Mouse (Mus musculus) 3134 (cell line): ENCODE data around the gene Pycr1.
"Not testable (repeated sequence)": the region's sequence is repeated elsewhere in the genome, so short reads cannot be mapped to it uniquely, and the experiment has no call there.

Experiments used
- DNase-seq: peaks from one replicate; pipeline ENCODE4 v3.0.0-alpha.2; 2011; ENCODE audit warnings: low spot score; ENCODE audit not compliant: insufficient read length; ENCODE audit errors: extremely low read depth

Gene Pycr1

DNA sequence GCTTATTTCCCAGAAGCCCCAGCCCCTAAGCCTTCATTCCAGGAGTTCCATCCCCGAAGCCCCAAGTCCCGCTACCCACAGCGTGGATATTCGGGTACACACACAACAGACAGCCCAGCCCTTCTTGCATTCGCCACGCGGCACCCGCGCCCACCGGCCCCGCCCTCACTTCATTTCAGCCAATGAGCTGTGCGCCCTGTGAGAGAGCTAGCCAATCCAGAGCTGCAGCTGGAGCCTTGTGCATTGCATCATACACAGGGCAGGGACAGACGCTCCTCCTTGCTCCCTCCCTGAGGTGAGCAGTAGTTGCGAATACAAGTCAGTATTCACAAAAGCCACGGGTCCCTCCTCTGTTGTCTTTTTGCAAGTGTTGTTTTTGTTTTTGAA is at the start of gene Pycr1:
Pycr1 (minus strand) TSS at position 169 of the 387 bp plus-strand sequence.
- DNase-seq, result peak; percentile 97

DNA sequence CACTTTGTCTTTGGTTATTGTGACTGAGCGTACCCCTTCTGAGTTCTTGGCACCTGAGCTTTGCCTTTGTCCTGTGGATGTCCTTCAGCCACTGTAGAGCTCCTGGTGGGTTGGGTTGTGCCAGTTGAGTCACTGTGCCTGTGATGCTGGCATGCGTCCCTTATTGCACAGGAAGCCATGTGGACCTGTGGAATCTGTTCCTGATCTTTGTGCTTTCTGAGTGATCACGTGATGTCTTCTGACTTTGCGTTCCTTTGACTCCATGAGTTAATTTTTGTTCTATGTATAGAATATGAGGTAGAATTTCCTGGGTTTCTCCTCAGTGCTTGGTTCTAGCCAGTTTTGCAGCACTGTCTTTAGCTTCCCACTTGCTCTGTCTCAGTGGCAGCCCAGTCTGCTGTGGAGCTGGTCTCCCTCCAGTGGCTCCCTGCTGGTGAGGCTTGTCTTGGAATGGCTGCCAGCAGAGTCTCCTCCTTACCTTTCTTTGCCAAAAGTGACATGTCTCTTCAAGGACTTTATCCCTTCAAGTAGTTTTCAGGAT is 49.0 kb upstream of the Pycr1 start:
- DNase-seq, result peak; percentile 46

DNA sequence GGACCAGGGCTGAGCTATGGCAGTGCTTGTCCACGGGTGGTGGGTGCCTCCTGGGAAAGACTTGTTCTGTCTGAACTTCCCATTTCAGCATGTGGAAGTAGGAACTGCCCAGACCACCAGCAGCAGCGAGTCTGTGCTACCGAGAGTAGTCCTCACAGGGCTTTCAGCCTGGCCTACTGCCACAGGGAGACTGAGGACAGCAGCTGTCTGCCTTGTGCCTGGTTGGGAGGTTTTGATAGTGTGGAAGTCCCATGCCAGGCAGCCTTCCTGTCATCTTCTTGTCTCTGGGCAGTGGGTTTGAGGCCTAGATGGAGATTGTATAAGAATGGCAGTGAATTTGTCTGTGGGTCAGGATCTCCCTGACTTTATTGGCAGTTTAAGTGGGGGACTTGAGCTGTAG is 45.8 kb upstream of the Pycr1 start:
- no peak for DNase-seq

DNA sequence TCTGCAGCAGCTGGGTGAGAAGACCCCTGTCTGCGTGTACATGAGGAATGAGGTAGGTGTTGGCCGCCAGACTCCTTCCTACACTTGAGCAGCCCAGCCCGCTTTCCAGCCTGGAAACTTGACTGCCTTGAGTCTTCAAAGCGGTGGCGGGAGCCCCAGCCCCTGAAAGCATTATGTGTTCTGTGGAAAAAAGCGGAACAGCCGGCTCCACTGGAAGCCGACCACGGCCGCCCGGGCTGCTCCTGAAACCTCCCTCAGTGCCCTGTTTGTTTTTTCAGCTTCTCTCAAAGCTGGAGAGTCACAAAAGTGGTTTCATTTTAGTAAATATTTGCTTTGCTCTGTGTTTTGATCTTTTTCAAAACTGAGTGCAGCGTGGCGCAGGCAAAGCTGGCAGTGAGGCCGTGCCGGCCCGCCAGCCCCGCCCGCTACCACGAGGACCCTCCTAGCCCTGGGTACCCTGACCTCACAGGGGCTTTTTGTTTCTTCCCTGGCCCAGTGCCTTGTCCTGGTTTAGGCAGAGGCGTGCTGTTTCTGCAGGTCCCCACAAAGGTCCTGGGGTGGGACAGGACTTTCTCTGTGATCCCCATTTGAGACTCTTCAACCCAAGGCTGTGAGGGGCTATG is 43.2 kb upstream of the Pycr1 start:
- DNase-seq, result no peak

DNA sequence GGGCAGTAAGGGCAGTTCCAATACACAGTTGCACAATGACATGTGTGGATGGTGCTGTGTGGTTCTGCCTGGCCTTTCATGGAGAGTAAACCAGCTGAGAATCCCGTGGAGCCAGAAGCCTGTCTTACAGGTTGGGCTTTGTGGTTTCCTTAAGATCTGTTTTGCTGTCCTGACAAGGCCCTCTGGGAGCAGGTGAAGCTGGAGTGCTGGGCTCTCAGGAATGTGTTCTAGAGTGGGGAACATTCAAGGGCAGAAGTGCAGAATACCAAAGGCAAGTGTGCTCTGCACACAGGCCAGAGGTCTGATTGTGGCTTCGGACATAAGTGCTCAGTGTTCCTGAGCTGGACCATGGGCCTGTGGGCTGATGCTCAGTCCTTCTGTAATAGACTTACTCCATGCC is 41.1 kb upstream of the Pycr1 start:
- no peak for DNase-seq

DNA sequence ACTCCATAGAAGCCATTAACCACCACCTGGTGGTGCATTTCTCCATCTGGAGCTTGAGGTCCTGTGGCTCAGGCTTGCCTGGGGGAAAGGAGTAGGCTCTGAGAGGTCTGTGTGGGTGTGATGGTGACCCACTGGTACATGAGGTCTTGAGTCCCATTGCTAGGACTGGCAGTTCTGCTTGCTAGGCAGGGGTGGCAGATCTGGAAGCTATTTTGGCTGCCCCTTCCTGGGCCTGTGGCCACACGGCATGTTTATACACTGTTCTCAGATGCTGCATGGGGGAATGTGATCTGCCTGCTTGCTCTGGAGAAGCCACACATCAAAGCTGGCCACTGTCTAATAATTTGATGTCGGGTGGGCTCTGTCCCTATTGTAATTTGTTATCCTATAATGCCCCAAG is 40.5 kb upstream of the Pycr1 start:
- no peak for DNase-seq

DNA sequence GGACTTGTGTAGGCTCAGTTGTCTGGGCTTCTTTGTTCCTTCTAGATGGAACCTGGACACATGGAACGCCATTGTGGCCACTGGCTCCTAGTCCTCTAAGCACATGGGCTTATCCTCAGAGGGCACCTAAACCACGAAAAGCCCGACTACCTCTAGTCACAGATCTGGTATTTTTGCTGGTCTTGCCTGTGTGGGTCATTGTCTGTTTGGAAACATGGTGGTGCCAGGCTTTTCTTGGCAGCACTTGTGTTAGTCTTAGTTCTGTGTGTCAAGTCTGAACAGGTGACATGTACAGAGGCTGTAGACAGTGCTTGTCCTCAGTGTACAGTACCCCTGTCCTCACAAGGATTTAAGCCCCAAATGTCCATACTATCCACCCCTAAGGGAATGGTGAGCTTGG is 40.0 kb upstream of the Pycr1 start:
- DNase-seq, result no peak

DNA sequence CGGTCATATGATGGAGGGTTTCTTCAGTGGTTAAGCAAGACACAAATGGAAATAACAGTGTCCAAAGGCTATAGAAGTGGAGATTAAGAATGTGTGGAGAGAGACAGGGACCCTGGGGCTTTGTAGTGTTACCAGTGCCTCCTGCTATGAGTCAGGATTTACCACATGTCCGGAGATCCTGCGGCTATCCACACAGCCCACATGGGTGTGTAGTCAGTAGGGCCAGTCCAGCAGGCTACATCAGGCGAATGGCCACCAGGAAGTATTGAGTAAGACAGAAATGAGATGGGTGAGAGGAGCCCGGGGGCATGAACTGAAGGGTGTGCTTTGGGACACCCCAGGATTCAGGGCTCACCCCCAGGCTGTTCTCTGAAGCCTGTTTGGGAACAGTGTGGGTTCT is 39.1 kb upstream of the Pycr1 start:
- DNase-seq, result peak; percentile 74

DNA sequence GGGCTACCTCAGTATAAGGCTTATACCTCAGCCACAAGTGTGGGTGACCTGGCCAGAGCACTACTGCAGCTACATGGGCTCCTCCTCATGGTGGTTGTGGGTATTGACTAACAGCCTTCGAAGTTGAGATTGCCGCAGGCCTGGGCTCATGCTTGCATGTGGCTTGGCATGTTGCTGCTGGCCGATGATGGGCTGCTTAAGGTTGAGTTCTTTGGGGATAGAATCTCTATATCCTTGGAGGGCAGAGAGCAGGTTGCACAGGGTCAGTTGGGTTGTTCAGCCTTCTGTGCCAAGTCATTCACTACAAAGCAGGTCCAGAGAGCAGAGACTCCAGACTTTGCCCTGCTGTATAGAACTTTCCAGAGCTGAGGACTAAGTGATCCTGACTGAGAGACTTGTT is 36.3 kb upstream of the Pycr1 start:
- no peak for DNase-seq

DNA sequence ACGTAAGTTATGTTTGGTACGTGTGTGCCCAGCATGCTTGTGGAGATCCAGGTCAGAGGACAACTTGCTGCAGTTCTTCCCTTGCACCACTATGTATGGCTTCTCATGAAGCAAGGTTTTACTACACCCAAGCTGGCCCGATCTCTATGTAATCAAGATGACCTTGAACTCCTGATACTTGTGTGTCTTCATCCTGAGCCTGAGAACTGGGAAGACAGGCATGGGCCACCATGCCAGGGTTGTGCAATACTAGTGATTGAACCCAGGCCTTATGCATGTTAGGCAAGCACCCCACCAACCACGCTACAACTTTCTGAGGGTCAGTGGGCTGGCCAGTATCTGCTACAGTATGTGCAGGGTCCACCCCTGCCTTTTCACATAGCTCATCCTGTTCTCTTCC is 33.4 kb upstream of the Pycr1 start:
- no peak for DNase-seq

DNA sequence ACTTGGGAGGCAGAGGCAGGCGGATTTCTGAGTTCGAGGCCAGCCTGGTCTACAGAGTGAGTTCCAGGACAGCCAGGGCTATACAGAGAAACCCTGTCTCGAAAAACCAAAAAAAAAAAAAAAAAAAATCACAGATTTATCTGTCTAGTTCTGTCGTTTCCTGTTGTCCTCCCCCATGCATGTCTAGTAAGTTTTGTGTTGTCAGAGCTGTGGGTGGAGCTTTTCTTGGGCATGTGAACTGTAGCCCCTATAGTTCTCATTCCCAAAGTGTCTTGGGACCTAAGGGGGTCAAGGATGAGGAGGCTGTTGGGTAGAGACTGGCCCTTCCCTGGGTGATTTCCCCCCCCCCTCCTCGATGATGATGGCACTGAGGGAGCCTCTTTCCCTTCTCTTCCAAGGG is 32.3 kb upstream of the Pycr1 start:
- DNase-seq, result not testable (repeated sequence)

DNA sequence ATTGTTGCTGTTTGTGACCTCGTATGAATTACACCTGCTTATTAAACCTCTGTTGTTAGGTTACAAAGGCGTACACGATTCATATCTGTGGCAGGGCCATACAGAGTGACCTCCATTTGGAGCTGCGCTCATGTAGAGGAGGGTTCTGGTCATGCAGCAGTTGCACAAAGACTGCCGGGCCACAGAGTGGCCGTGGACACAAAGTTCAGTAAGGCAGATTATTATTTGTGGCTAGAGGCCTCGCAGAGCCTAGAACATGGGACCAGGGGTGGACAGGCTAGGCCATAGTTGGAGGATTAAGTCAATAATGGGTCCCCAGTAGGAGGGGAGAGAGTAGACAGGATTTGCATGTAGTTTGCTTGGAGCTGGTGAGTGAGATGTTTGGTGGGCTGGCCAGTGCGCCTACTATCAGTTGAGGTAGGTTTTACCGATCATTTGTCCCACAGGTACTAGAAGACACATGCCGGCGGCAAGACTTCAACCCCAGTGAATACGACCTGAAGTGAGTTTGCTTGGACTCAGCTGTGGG is 30.1 kb upstream of the Pycr1 start:
- DNase-seq, result no peak

DNA sequence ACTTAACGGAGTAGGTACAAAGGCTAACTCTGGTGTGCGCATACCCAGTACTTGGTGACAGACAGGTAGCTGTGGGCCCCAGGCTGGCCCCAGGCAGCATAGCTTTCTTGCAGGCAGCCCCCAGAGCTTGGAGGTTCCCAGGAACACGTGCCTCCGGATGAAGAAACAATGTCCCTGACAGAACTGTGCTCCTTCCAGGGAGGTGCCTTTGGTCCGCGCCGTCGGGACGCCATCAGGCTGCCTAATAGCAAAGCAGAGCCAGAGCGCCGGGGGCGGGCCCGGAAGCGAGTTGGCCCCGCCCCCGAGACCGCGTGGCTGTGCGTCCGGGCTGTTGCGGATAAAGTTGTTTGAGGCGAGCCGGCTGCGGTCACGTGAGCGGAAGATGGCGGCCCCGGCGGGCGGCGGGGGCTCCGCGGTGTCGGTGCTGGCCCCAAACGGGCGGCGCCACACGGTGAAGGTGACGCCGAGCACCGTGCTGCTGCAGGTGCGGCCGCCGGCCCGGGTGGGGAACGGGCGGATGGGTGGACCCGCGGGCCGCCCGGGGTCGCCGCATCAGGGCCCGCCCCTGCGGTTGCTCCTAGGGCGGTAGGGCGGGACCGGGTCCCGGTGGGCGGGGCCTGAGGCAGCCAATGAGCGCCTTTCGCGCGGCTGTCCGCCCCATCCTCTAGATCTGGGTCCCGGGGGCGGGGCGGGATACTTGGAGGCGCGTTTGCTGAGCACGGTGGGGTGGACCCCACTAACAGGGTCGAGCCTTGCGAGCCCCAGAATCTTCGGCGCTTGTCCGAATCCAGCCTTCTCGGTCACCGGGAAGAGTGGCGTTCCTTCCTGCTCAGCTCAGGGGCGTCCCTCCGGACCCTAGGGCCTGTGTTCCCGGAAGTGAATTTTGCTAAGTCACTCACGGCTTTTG is 29.4 kb upstream of the Pycr1 start, which contains the start of gene Aspscr1:
Aspscr1 (plus strand) TSS at position 287 of the 907 bp plus-strand sequence.
- DNase-seq, result peak; percentile 99

DNA sequence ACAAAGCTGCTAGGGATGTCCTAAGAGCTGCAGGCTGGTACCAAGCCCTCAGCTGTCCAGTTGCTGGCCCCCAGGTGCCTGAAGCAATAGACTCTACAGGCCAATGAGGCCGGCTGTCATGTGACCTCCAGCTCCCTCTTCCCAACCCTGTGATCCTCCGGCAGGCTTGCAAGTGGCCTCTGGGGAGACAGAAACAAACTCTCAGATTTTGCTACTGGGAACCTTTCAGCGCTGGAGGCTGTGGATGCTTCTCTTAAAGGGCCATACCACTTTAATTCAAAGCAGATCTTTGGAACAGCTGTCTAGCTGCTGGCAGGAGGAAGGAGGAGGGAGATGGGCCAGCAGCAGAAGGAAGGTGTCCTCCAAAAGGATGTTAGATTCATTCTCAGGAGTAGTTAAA is 23.0 kb upstream of the Pycr1 start:
- DNase-seq, result no peak

DNA sequence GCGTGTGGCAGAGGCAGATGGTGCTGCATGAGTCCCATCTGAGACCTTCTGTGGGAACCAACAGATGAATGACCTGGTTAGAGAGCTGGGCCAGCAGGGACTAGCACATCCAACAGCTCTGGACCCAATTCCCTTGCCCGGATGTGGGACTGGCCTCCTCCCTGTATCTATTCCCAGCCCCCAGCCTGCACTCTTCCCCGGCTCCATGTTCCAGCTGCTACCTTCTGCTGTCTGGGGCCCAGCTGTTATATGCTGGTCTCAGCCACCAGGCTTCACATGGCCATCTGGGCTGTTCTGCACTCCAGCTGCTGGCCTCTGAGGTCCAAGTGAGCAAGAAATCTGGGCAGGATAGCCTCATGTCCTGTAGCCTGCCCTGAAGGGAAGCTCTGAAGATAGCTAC is 21.8 kb upstream of the Pycr1 start:
- DNase-seq, result no peak

DNA sequence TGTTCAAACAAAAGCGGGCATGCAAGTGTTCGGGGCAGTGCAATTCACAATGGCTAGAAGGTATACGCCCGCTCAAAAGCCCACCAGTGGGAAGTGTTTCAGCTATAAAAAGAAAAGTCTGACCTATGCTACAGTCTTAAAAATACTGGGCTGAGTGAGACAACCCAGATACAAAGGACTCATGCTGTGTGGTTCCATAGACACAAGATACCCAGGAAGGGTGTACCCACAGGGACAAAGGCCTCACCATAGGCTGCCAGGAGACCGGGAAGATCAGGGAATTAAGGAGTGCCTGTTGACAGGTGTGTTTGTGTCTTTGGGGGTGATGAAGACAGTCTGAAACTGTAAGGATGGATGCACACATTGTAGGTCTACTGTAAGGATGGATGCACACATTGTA is 20.1 kb upstream of the Pycr1 start:
- DNase-seq, result no peak

DNA sequence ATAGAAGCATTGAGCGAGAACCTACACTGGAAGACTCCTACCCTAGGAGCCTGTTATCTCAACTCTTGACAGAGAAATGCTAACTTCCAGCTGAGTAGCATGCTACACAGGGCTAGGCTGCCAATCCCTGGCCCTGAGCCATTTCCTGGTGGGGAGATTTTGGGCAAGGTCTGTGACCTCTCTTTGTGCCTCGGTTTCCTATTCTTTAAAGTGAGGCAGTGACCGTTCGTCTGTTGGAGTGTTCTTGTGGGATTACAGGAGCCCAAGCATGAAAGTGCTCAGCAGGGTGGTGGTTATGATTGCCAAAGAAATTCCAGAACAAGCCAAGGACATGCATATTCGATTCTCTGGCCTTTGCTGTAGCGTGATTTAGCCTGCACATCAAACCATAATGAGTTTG is 19.2 kb upstream of the Pycr1 start:
- no peak for DNase-seq

DNA sequence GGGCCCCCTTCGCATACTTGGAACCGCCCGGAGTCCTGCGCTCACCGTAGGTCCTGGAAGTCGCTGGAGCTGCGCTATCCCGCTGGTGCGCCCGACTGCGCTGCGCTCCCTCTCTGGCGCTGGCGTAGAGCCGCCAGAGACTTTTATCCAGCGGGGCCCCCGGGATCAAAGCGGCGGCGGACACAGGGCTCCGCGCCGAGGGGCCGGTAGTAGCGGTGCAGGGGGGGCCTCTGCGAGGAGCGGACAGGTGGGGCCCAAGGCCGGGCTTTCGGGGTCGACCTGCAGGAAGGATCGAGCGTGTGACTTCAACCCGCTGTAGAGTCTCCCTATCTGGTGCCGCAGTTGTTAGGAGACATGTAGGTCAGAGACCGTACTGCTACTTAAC is 17.5 kb upstream of the Pycr1 start, which contains the start of gene Notum:
Notum (minus strand) TSS at position 100 of the 385 bp plus-strand sequence.
- DNase-seq, result no peak

DNA sequence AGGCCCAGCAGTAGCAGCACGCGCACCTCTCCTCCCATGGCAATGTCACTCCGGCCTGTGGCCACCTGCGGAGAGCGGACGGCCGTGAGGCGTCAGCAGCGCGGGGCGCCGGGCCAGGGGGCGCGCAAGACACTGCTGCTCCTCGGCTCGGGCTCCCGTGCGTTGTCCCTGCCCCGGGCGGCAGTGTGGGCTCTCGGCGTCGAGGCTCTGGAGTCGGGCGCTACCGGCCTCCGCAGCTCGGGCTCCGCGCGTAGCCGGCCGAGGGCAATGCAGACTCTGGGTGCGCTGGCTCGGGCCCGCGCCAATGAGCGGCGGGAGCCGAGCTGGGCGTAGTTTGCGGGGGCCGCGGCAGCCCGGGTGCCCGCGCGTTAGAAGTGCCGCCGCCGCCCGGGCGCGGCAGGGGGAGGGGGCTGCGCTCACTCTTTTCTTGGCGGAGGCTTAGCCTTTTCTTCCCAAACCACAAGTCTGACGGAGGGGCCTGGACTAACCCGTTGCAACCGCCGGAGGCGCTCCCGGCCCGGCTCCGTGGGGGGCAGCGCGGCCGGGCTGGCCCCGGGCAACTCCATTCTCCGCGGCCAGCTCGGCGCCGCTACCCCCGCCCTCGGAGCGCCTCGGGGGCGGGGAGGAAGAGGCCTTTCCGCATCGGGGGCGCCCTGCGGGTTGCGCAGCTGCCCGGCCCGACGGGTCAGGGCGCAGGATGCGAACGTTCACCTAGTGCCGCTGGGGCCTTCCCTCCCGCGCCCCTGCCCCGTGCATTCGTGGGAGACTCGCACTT is 16.9 kb upstream of the Pycr1 start:
- DNase-seq, result peak; percentile 60

DNA sequence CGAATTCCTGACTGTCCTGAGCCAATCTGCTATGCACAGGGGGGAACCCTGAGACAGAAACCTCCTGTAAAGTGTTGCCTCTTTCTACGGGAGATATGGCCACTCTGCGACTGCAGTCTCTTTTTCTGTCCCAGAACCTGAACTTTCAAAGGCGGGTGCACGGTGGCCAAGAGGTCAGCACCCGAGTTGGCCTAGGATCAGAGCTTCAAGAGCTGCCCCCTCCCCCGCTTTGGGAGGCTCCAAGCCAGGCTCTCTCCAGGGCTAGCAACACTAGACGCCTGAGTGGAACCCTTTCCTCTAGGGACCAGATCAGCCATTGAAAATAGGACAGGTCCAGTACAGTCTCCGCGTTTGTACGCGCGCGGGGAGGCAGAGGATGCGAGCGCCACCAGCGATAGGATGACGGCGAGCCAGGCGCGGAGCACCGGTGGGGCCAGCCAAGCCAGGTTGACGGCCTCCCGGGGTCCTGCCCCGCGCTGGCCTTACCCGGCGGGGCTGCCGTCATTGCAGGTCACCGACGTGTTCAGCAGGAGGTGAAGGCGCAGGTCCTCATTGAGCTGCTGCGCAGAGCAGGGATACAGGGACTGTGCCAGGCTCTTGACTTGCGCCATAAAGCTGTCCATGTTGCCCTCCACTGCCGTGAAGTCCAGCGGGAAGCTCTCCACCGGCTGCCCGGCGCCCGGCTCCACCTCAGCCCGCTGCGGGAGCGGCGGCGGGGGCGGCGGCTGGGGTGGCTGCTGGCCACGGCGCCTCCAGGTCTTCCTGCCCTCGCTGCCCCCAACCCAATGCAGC is 16.1 kb upstream of the Pycr1 start:
- peak; percentile 55 for DNase-seq
